Mouse (Mus musculus): ENCODE measurements at regions not wholly inside any gene's neighbourhood (a gene's known extent, or its start where the extent isn't known, plus 50 kb on each side); places are given as distances from the start of the nearest gene placed in this dataset.
A peak's percentile ranks its signal among the peaks of the same experiment; 100 is the strongest.

DNA sequence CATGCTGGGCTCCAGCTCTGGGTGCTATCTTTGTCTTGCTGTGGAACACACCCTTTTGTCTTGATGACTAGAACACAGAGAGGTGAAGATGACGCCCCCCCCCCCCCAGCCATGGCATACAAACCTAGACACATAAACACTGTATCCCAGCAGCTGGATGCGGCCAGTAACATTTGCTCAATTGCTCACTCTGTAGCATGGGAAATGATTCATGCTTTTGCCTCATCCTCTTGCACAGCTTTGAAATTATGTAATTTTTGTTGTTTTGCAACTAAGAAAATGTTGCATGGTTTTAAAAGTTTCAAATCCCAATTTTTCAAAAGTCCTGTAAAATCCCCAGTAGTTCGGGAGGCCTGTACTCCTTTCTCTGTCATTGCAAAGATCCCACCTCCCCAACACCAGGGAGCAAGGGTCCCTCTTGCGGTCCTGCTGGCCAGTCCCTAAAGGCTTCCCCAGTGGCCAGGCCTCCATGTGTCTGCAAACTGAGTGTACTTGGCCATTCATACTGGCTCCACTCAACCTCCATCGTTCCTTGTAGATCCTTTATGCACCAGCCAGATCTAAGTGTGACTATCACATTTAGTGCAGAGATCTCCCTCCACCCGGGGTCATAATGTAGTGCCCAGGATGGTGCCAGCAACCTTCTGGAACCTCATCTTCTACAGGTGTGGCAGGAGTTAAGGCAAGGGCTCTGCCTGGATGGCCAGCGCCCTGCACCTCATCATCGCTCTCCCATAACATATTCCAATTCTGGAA is 123.3 kb upstream of the Spdye4c start:
- H3K9me3 ChIP-seq (ENCODE audit: low read length) = no peaks in the 10 kb centered on the region
- no peak overlapping the region for H3K4me2 ChIP-seq (replicated peaks; ENCODE audit: low read depth, low read length)
- no peaks in the 10 kb centered on the region for H3K36me3 ChIP-seq (ENCODE audit: insufficient read depth, low read length)
- H3K27ac ChIP-seq (ENCODE audit: low read length) = no peak overlapping the region
- peaks cover 6% of the 10 kb centered on the region; the same call in 1 of the 2 replicates for H3K4me1 ChIP-seq (ENCODE audit: insufficient read depth, low read length)
- no peak overlapping the region for H3K9ac ChIP-seq (replicated peaks; ENCODE audit: low read length)
- no peaks in the 10 kb centered on the region for H3K27me3 ChIP-seq (ENCODE audit: insufficient read depth, low read length)
- ATAC-seq (ENCODE audit: low FRiP score, low TSS enrichment) = no peak
- WGBS = 84% methylated on average over 8 of the region's 8 CpGs
- no peak overlapping the region for H3K4me3 ChIP-seq (ENCODE audit: low read length)

GRCm38 (mm10) chr2:128468323-128468722 is 122.7 kb upstream of the Spdye4c start:
- H3K36me3 ChIP-seq (ENCODE audit: insufficient read depth, low read length) = no peaks in the 10 kb centered on the region
- H3K9ac ChIP-seq (replicated peaks; ENCODE audit: low read length) = no peak overlapping the region
- WGBS = 32% methylated on average over 2 of the region's 2 CpGs
- H3K9me3 ChIP-seq (ENCODE audit: low read length) = no peaks in the 10 kb centered on the region
- H3K4me2 ChIP-seq (replicated peaks; ENCODE audit: low read depth, low read length) = no peak overlapping the region
- ATAC-seq (ENCODE audit: low FRiP score, low TSS enrichment) = no peak
- H3K27me3 ChIP-seq (ENCODE audit: insufficient read depth, low read length) = no peaks in the 10 kb centered on the region
- H3K27ac ChIP-seq (ENCODE audit: low read length) = no peak overlapping the region
- H3K4me1 ChIP-seq (ENCODE audit: insufficient read depth, low read length) = peaks cover 9% of the 10 kb centered on the region; the same call in 1 of the 2 replicates
- H3K4me3 ChIP-seq (ENCODE audit: low read length) = no peak overlapping the region

DNA sequence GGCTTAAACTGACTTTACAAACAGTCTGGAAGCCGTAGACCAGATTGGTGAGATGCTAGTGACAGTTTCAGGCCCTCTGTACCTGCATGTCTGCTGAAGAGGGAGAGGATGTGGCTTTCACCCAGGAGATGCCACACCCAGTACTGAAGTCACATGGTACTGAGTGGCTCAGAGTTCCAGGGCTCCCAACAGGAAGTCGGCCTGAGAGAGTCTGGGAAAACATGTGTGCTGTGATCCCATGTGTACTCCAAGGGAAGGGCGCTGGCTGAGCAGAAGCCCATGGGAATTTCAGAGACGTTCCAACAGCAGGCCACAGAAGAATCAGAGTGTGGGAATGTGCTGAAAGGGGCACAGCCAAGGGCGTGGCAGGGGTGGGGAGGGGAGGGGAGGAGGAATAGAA is 120.7 kb upstream of the Spdye4c start:
- ATAC-seq (ENCODE audit: low FRiP score, low TSS enrichment) = no peak
- no peak overlapping the region for H3K4me3 ChIP-seq (ENCODE audit: low read length)
- H3K4me1 ChIP-seq (ENCODE audit: insufficient read depth, low read length) = peaks cover 9% of the 10 kb centered on the region; the same call in 1 of the 2 replicates
- WGBS = 56% methylated on average over 5 of the region's 5 CpGs
- H3K9ac ChIP-seq (replicated peaks; ENCODE audit: low read length) = no peak overlapping the region
- no peaks in the 10 kb centered on the region for H3K36me3 ChIP-seq (ENCODE audit: insufficient read depth, low read length)
- no peaks in the 10 kb centered on the region for H3K27me3 ChIP-seq (ENCODE audit: insufficient read depth, low read length)
- H3K4me2 ChIP-seq (replicated peaks; ENCODE audit: low read depth, low read length) = no peak overlapping the region
- no peaks in the 10 kb centered on the region for H3K9me3 ChIP-seq (ENCODE audit: low read length)
- H3K27ac ChIP-seq (ENCODE audit: low read length) = no peak overlapping the region

- Histone ChIP-seq H3K27ac (ENCODE audit: low read length) (no peak overlapping the region), H3K9me3 (ENCODE audit: low read length) (no peaks in the 10 kb centered on the region), H3K36me3 (ENCODE audit: insufficient read depth, low read length) (no peaks in the 10 kb centered on the region), H3K4me2 (replicated peaks; ENCODE audit: low read depth, low read length) (no peak overlapping the region), H3K4me3 (ENCODE audit: low read length) (no peak overlapping the region), H3K4me1 (ENCODE audit: insufficient read depth, low read length) (peaks cover 9% of the 10 kb centered on the region; the same call in 1 of the 2 replicates), H3K27me3 (ENCODE audit: insufficient read depth, low read length) (no peaks in the 10 kb centered on the region), H3K9ac (replicated peaks; ENCODE audit: low read length) (no peak overlapping the region)
- 66% methylated on average over 13 of the region's 13 CpGs for whole genome bisulfite sequencing
- no peak for ATAC-seq (ENCODE audit: low FRiP score, low TSS enrichment)
These were observed 117.6 kb upstream of the Spdye4c start for GRCm38 (mm10) chr2:128473241-128473954.

DNA sequence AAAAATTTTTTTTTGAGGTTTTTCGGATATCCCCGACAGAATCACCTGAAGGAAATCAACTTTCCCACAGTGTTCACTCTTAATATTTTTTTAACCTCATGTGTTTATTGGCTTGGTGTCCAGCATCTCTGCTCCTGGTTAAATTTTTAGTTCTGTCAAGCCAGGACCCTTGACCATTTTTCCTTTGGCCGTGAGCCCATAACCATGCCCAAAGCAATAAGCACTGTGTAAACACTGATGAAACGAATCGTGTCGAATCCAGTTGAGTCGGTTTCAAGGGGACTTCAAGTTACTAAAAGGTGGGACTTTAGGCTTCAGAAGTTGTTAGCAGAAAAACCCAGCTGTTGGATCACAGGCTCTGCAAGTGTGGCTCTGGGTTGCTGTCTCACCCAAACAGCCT is 117.0 kb upstream of the Spdye4c start:
- H3K27me3 ChIP-seq (ENCODE audit: insufficient read depth, low read length) = no peaks in the 10 kb centered on the region
- no peak for ATAC-seq (ENCODE audit: low FRiP score, low TSS enrichment)
- no peaks in the 10 kb centered on the region for H3K36me3 ChIP-seq (ENCODE audit: insufficient read depth, low read length)
- no peak overlapping the region for H3K9ac ChIP-seq (replicated peaks; ENCODE audit: low read length)
- no peaks in the 10 kb centered on the region for H3K9me3 ChIP-seq (ENCODE audit: low read length)
- no peak overlapping the region for H3K4me2 ChIP-seq (replicated peaks; ENCODE audit: low read depth, low read length)
- H3K4me1 ChIP-seq (ENCODE audit: insufficient read depth, low read length) = peaks cover 9% of the 10 kb centered on the region; the same call in 1 of the 2 replicates
- no peak overlapping the region for H3K4me3 ChIP-seq (ENCODE audit: low read length)
- WGBS = 56% methylated on average over 7 of the region's 7 CpGs
- H3K27ac ChIP-seq (ENCODE audit: low read length) = no peak overlapping the region

GRCm38 (mm10) chr2:128477242-128477641 is 113.8 kb upstream of the Spdye4c start:
- Histone ChIP-seq H3K36me3 (ENCODE audit: insufficient read depth, low read length) (no peaks in the 10 kb centered on the region), H3K4me2 (replicated peaks; ENCODE audit: low read depth, low read length) (no peak overlapping the region), H3K9me3 (ENCODE audit: low read length) (no peaks in the 10 kb centered on the region), H3K27me3 (ENCODE audit: insufficient read depth, low read length) (no peaks in the 10 kb centered on the region), H3K9ac (replicated peaks; ENCODE audit: low read length) (no peak overlapping the region), H3K4me1 (ENCODE audit: insufficient read depth, low read length) (peaks cover 7% of the 10 kb centered on the region; the same call in 1 of the 2 replicates), H3K27ac (ENCODE audit: low read length) (no peak overlapping the region), H3K4me3 (ENCODE audit: low read length) (no peak overlapping the region)
- no peak for ATAC-seq (ENCODE audit: low FRiP score, low TSS enrichment)
- WGBS = 67% methylated on average over 2 of the region's 2 CpGs

GRCm38 (mm10) chr2:128491217-128491877 is 99.7 kb upstream of the Spdye4c start:
- Histone ChIP-seq H3K4me2 (replicated peaks; ENCODE audit: low read depth, low read length) (no peak overlapping the region), H3K27ac (ENCODE audit: low read length) (no peak overlapping the region), H3K4me1 (ENCODE audit: insufficient read depth, low read length) (no peaks in the 10 kb centered on the region), H3K36me3 (ENCODE audit: insufficient read depth, low read length) (no peaks in the 10 kb centered on the region), H3K9ac (replicated peaks; ENCODE audit: low read length) (no peak overlapping the region), H3K4me3 (ENCODE audit: low read length) (no peak overlapping the region), H3K9me3 (ENCODE audit: low read length) (no peaks in the 10 kb centered on the region), H3K27me3 (ENCODE audit: insufficient read depth, low read length) (no peaks in the 10 kb centered on the region)
- WGBS = 30% methylated on average over 7 of the region's 7 CpGs
- ATAC-seq (ENCODE audit: low FRiP score, low TSS enrichment) = peak; percentile 76

DNA sequence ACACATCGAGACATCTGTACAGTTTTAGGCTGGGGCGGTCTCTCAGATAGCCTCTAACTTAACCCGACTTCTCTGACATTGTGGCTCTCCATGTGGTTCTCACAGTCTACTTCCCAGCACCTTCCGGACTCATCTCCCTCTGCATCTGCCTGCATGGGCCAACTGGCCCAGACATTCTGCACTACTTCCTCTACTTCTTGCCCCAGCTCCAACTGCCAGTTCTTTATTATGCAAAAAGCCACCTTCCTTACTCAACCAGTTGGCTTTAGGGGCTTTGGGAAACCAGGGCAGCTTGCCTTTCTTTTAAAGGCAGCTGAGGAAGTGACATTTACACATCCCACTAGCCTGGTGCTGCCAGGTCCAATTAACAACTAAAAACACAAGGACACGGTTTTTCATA is 97.1 kb upstream of the Spdye4c start:
- no peak for ATAC-seq (ENCODE audit: low FRiP score, low TSS enrichment)
- H3K9ac ChIP-seq (replicated peaks; ENCODE audit: low read length) = no peak overlapping the region
- H3K36me3 ChIP-seq (ENCODE audit: insufficient read depth, low read length) = no peaks in the 10 kb centered on the region
- no peaks in the 10 kb centered on the region for H3K27me3 ChIP-seq (ENCODE audit: insufficient read depth, low read length)
- no peak overlapping the region for H3K27ac ChIP-seq (ENCODE audit: low read length)
- no peak overlapping the region for H3K4me2 ChIP-seq (replicated peaks; ENCODE audit: low read depth, low read length)
- H3K4me3 ChIP-seq (ENCODE audit: low read length) = no peak overlapping the region
- no peaks in the 10 kb centered on the region for H3K9me3 ChIP-seq (ENCODE audit: low read length)
- 82% methylated on average over 5 of the region's 5 CpGs for WGBS
- no peaks in the 10 kb centered on the region for H3K4me1 ChIP-seq (ENCODE audit: insufficient read depth, low read length)

- ATAC-seq (ENCODE audit: low FRiP score, low TSS enrichment) = no peak
- Histone ChIP-seq H3K9me3 (ENCODE audit: low read length) (no peaks in the 10 kb centered on the region), H3K36me3 (ENCODE audit: insufficient read depth, low read length) (no peaks in the 10 kb centered on the region), H3K4me1 (ENCODE audit: insufficient read depth, low read length) (no peaks in the 10 kb centered on the region), H3K27ac (ENCODE audit: low read length) (no peak overlapping the region), H3K4me3 (ENCODE audit: low read length) (no peak overlapping the region), H3K27me3 (ENCODE audit: insufficient read depth, low read length) (no peaks in the 10 kb centered on the region), H3K4me2 (replicated peaks; ENCODE audit: low read depth, low read length) (no peak overlapping the region), H3K9ac (replicated peaks; ENCODE audit: low read length) (no peak overlapping the region)
- 38% methylated on average over 3 of the region's 3 CpGs for WGBS
These were observed 93.1 kb upstream of the Spdye4c start for GRCm38 (mm10) chr2:128497891-128498290.
